Mouse (Mus musculus): ENCODE results near the gene Smarca2.

DNA sequence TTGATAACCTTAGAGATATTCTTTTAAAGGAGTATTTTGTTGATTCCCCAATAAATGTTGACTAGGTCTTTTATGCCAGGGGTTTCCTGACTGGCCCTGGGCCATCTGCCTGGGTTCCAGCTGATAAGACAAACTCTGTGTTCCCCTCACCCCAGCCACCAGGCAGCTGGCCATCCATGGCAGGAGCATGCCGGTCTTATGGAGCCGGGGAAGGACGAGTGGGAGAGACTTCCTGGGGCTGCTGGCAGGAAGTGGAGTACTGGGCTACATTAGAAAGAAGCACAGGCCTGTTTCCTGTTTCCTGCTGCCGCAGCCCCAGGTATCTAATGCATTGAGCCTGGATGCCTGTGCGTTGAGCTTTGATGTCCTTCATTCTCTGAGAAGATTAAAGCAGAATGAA lies 102.1 kb downstream of the Smarca2 start:
- TF ChIP-seq CTCF (IDR thresholded peaks at IDR 0.05; ENCODE audit: extremely low read depth, insufficient read length, insufficient replicate concordance, low read depth, low read length) (no peak), POLR2A (IDR thresholded peaks at IDR 0.05; ENCODE audit: low read depth, low read length) (no peak)

All from small intestine, adult 2 months (tissue).